Mouse (Mus musculus) liver, embryonic 14.5 days (tissue): ENCODE measurements around the gene Ranbp9. TPM values are rescaled to one million over a fixed set of nuclear protein-coding genes. Genes with fewer than 3 reads are reported as not detected.

ENCODE experiments used
- ATAC-seq: fragments of 200-750 bp; cut with Nextera tagmentation; 2 replicates; pipeline ENCODE4 v1.8.0; 2017; ENCODE audit warnings: moderate number of reproducible peaks, mild to moderate bottlenecking, moderate library complexity; ENCODE audit not compliant: insufficient read depth
- DNase-seq, 3 experiments: peaks; one replicate each; pipeline ENCODE4 v3.0.0-alpha.2; 2012 to 2013; ENCODE audit warnings: low read depth in 3 of 3, low spot score in 3 of 3
- H3K27ac ChIP-seq: fragments of 300-500 bp; sonication (generic); 2 replicates; pipeline ENCODE4 v1.5.1; 2014; ENCODE audit warnings: moderate library complexity, mild to moderate bottlenecking, control low read depth, inconsistent platforms
- H3K27me3 ChIP-seq: fragments of 300-500 bp; sonication (generic); 2 replicates; pipeline ENCODE4 v1.6.1; 2014; ENCODE audit warnings: mild to moderate bottlenecking, low read length, moderate library complexity; ENCODE audit not compliant: control insufficient read depth, insufficient read depth
- H3K36me3 ChIP-seq: fragments of 300-500 bp; sonication (generic); replicated peaks from 2 replicates; pipeline ENCODE4 v1.6.1; 2014; ENCODE audit warnings: low read depth; ENCODE audit not compliant: control insufficient read depth, insufficient read depth
- H3K4me1 ChIP-seq, 2 experiments: fragments of 200-500 bp in 1 of 2; fragments of 300-500 bp in 1 of 2; sonication (generic) in 1 of 2; replicated peaks; 2 replicates each; pipeline ENCODE4 v1.6.1; 2012 to 2014; ENCODE audit warnings: antibody characterized with exemption in 1 of 2, inconsistent platforms in 1 of 2, low read length in 1 of 2; ENCODE audit not compliant: control insufficient read depth in 2 of 2, insufficient read depth in 2 of 2
- H3K4me2 ChIP-seq: fragments of 300-500 bp; sonication (generic); 2 replicates; pipeline ENCODE4 v1.6.1; 2014; ENCODE audit warnings: low read depth, mild to moderate bottlenecking, control low read depth, moderate library complexity
- H3K4me3 ChIP-seq, 2 experiments: fragments of 200-500 bp in 1 of 2; fragments of 300-500 bp in 1 of 2; sonication (generic) in 1 of 2; 2 replicates each; pipeline ENCODE4 v1.5.1; 2012 to 2014; ENCODE audit warnings: low read depth in 2 of 2, low read length in 2 of 2, mild to moderate bottlenecking in 2 of 2, control low read depth in 1 of 2, inconsistent platforms in 1 of 2, moderate library complexity in 1 of 2; ENCODE audit not compliant: insufficient read depth in 1 of 2
- H3K9ac ChIP-seq: fragments of 300-500 bp; sonication (generic); replicated peaks from 2 replicates; pipeline ENCODE4 v1.6.1; 2014; ENCODE audit warnings: mild to moderate bottlenecking, control low read depth, moderate library complexity
- H3K9me3 ChIP-seq: fragments of 300-500 bp; sonication (generic); 2 replicates; pipeline ENCODE4 v1.6.1; 2016; ENCODE audit warnings: low read length, mixed read lengths; ENCODE audit not compliant: control insufficient read depth
- CTCF ChIP-seq: IDR thresholded peaks from 2 replicates; pipeline ENCODE4 v1.5.1; 2016; ENCODE audit warnings: antibody characterized with exemption, low read depth, control low read depth
- EP300 ChIP-seq: IDR thresholded peaks from 2 replicates; pipeline ENCODE4 v1.6.1; 2016; ENCODE audit warnings: antibody characterized with exemption, low read depth
- WGBS: fragments of 180-500 bp; shearing (Covaris S2); extraction: QIAGEN DNeasy Blood & Tissue Kit; methylation state at CpG from one replicate; pipeline ENCODE4 v1.1.7; 2014; ENCODE audit not compliant: insufficient replicate concordance; 5-methylcytosine and 5-hydroxymethylcytosine counted together
- polyA plus RNA-seq, 2 experiments: library from polyadenylated mRNA; depleted of rRNA in 1 of 2; stranded (reverse) in 1 of 2; unstranded in 1 of 2; fragments of >200 nt; fragmentation: Nextera tagmentation in 1 of 2; extraction: Ambion mirVana in 1 of 2; gene quantifications; 2 replicates each; pipeline versions ENCODE4 v1.2.1 to v1.2.3; 2012 to 2014

Gene Ranbp9
- polyA plus RNA-seq, 2 experiments: 3.6 to 7.2 TPM

DNA sequence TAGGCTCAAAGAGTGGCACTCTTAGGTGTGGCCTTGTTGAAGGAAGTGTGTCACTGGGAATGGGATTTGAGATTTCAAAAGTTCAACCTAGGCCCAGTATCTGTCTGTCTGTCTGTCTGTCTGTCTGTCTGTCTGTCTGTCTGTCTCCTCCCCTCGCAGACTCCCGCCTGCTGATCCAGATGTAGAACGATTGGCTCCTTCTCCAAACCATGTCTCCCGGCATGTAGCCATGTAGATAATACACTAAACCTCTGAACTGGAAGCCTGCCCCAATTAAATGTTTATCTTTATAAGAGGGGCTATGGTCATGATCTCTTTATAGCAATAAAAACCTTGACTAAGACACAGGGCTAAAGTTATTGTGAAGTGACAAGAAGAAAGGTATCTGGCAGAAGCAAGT, 35.3 kb downstream of the Ranbp9 start:
- no peaks in the 10 kb centered on the region for H3K36me3 ChIP-seq
- TF ChIP-seq CTCF (no peak), EP300 (no peak)

DNA sequence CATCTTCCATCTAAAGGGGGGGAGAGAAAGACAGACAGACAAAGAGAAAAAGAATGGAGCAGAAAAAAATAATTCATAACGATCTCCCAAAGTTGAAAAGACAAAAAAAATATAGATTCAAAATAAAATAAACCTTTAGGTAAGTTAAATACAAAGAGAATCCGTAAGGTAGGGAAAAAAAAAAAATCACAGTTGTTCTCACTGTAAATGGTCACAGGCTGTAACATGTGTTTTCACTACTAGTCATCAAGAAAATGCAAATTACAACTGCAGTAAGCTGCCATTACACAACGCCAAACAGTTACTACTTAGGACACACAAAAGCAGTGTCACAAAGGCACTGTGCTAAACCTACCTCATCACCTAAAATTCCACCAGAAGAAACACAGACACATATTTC, 36.4 kb downstream of the Ranbp9 start:
- ATAC-seq: no peak
- no peak overlapping the region for H3K4me2 ChIP-seq
- no peaks in the 10 kb centered on the region for H3K36me3 ChIP-seq
- H3K9ac ChIP-seq: no peak overlapping the region
- H3K4me1 ChIP-seq: no peaks in the 10 kb centered on the region; a peak in 1 of 4 replicates
- 81% methylated on average over 3 of the region's 3 CpGs for WGBS
- no peaks in the 10 kb centered on the region for H3K9me3 ChIP-seq
- no peak for DNase-seq
- no peak overlapping the region for H3K27ac ChIP-seq
- no peaks in the 10 kb centered on the region for H3K27me3 ChIP-seq
- H3K4me3 ChIP-seq: no peak overlapping the region
- no peak for TF ChIP-seq CTCF
- TF ChIP-seq EP300: no peak

More for the DNA sequence above, 35.3 kb downstream of the Ranbp9 start:
- no peaks in the 10 kb centered on the region for H3K9me3 ChIP-seq
- H3K27ac ChIP-seq: no peak overlapping the region
- WGBS: 71% methylated on average over 4 of the region's 4 CpGs
- no peak overlapping the region for H3K4me2 ChIP-seq
- no peaks in the 10 kb centered on the region; a peak in 1 of 4 replicates for H3K4me1 ChIP-seq
- no peaks in the 10 kb centered on the region for H3K27me3 ChIP-seq
- ATAC-seq (no peak), DNase-seq (no peak)
- no peak overlapping the region for H3K4me3 ChIP-seq
- H3K9ac ChIP-seq: no peak overlapping the region

DNA sequence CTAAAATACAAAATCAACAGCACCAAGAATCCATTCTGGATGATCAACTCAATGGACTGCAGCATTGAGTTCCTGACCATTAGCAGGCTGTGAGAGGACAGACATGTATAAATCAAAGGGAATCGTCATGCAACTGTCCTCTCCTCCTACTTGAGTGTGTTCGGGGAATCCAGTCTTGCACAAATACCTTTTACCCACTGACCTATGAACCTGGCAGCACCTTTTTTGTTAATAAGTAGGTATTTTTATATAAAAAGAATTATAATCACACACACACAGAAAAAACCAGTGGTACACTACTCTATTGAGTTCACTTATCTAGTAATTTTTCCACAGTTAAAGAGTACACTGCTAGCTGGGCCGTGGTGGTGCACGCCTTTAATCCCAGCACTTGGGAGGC, 37.4 kb downstream of the Ranbp9 start:
- no peak for TF ChIP-seq CTCF
- TF ChIP-seq EP300: no peak
- no peak for DNase-seq
- Histone ChIP-seq H3K4me1 (no peaks in the 10 kb centered on the region; a peak in 1 of 4 replicates), H3K4me2 (no peak overlapping the region), H3K27ac (no peak overlapping the region), H3K9ac (no peak overlapping the region), H3K27me3 (no peaks in the 10 kb centered on the region), H3K4me3 (no peak overlapping the region), H3K36me3 (no peaks in the 10 kb centered on the region), H3K9me3 (no peaks in the 10 kb centered on the region)
- 80% methylated on average over 4 of the region's 4 CpGs for WGBS
- ATAC-seq: no peak

DNA sequence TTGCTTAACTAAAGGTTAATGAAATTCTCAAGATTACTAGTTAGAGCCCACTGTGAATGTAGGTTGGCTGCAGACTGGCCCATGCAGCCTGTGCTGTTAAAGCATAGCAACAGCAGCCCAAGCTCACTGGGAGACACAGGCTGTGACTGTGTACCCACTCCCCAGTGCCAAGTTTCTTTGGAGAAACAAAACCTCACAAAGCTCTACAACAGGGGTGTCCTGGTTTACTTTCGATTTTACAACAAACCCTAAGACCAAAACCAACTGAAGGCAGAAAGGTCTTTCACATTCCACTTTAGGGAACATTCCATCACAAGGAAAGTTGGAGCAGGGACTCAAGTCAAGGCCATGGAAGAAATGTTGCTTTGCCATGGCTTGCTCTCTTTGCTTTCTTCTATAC, 38.5 kb downstream of the Ranbp9 start:
- TF ChIP-seq EP300 (no peak), CTCF (no peak)
- no peaks in the 10 kb centered on the region for H3K27me3 ChIP-seq
- WGBS: 66% methylated on average over 1 of the region's 1 CpGs
- no peak overlapping the region for H3K4me3 ChIP-seq
- H3K4me2 ChIP-seq: no peak overlapping the region
- no peak overlapping the region for H3K9ac ChIP-seq
- DNase-seq (no peak), ATAC-seq (no peak)
- H3K36me3 ChIP-seq: no peaks in the 10 kb centered on the region
- H3K27ac ChIP-seq: no peak overlapping the region
- no peaks in the 10 kb centered on the region for H3K9me3 ChIP-seq
- H3K4me1 ChIP-seq: no peaks in the 10 kb centered on the region; a peak in 1 of 4 replicates

DNA sequence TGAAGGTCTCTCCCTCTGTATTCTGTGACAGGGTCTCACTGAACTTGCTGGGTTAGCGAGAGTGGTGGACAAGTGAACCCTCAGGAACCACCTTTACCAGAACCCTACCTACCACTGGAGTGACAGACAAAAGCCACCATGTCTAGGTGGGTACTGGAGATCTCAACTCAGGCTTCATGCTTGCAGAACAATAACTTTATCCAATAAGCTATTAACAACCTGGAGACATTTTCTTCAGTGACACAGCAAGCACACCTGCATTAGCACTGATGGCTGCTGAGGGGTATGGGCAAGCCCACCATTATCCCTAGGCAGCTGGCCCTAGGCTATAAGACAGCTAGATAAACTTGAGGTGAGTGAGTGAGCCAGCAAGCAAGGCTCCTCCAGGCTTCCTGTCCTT, 40.7 kb downstream of the Ranbp9 start:
- Histone ChIP-seq H3K4me1 (no peaks in the 10 kb centered on the region; a peak in 1 of 4 replicates), H3K9ac (no peak overlapping the region), H3K4me2 (no peak overlapping the region), H3K4me3 (no peak overlapping the region), H3K9me3 (no peaks in the 10 kb centered on the region), H3K27ac (no peak overlapping the region), H3K36me3 (no peaks in the 10 kb centered on the region), H3K27me3 (no peaks in the 10 kb centered on the region)
- TF ChIP-seq EP300 (no peak), CTCF (no peak)
- no peak for ATAC-seq
- DNase-seq: no peak
- WGBS: 80% methylated on average over 1 of the region's 1 CpGs

DNA sequence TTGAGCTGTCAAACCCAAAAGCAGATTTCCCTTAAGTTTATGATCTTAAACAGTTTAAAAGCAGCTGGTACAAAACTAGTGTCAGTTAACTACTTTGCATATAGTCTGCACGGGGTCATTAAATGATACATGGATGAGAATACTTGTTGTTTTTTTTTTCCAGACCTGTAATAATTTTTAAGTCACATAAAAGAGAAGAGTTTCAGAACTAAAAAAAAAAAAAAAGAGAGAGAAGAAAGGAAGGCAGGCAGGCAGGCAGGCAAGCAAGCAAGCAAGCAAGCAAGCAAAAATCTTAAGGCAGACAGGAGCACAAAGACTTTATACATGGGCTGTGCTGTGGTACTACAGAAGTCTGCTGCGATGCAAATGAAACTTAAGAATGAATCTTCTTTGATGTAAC, 47.7 kb downstream of the Ranbp9 start:
- Histone ChIP-seq H3K9ac (no peak overlapping the region), H3K27me3 (no peaks in the 10 kb centered on the region), H3K4me2 (no peak overlapping the region), H3K4me3 (no peak overlapping the region), H3K36me3 (peaks cover 2% of the 10 kb centered on the region; the same call in 1 of the 2 replicates), H3K27ac (no peak overlapping the region), H3K9me3 (no peaks in the 10 kb centered on the region), H3K4me1 (no peaks in the 10 kb centered on the region)
- ATAC-seq (no peak), DNase-seq (no peak)
- TF ChIP-seq EP300: no peak
- TF ChIP-seq CTCF: no peak
- 81% methylated on average over 2 of the region's 2 CpGs for WGBS
